Comparison of ENCODE assay signal across 19 mouse cellular contexts in the genomic region with DNA sequence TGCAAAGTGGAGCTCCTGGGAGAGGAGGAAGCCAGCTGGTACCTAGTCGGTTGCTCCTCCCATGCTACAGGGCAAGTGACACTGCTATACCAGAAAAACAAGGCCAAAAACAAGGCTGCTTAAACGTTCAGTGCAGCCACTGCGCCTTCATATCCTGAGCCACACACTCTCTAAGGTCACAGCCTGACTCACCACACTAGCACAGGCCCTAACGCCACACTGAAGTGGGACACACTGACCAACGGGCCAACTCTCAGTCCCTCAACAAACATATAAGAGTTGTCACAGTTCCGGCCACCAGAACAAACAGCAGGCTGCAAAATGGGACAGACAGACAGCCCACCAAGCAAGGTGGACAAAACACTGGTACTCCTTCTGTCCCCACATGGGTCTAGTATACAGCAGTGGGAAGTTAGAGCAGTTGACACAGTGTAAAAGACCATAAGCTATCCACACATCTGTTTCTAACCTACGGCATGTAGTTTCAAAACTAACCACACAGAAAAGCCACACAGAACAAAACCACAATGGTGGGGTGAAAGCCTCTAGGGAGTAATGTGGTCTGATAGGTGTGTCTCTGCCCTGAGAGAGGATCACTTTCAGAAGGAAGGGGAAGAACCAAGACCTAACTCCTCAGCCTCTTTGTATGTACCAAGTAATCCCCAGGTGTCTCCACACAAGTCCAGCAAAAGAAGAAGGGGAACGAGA. TPM values are rescaled to one million over a fixed set of nuclear protein-coding genes. Genes with fewer than 3 reads are reported as not detected.
DNase-seq lines count a peak whose midpoint lies in the region; ATAC-seq and TF ChIP-seq lines count a peak whose summit lies in the region.
"Had no signal": no experiment of that assay in that cellular context is flagged by ENCODE, and none has a peak within 500 bp of the region (broad histone marks: within the 10 kb centered on the region; RNA-seq: fewer than 3 reads in every experiment).

No protein-coding gene starts in this region.

- no peak overlapping the region for H3K4me2 ChIP-seq in forebrain, embryonic 11.5 days (ENCODE audit: low read depth, low read length, severe bottlenecking)
- H3K4me2 ChIP-seq in forebrain, postnatal 0 days (ENCODE audit: low read depth): no peak overlapping the region
- no peak overlapping the region for H3K4me2 ChIP-seq in midbrain, embryonic 11.5 days
- H3K4me2 ChIP-seq in midbrain, embryonic 15.5 days: no peak overlapping the region

- TF ChIP-seq CTCF in forebrain, postnatal 0 days (IDR thresholded peaks at IDR 0.05; ENCODE audit: low read depth): no peak

- H3K4me3 ChIP-seq in forebrain, embryonic 11.5 days (ENCODE audit: low read depth, low read length): no peak overlapping the region
- no peak overlapping the region for H3K4me3 ChIP-seq in forebrain, postnatal 0 days (ENCODE audit: low read depth, low read length)
- H3K4me3 ChIP-seq in midbrain, embryonic 11.5 days (ENCODE audit: low read depth, low read length): no peak overlapping the region
- no peak overlapping the region for H3K4me3 ChIP-seq in midbrain, embryonic 15.5 days
- H3K4me3 ChIP-seq: gastrocnemius, adult 2 months; limb, embryonic 12.5 days; myocyte had no signal

- 0 out of 2 replicates have a peak overlapping the region, but pooled peaks have one; percentile 34 for H3K27ac ChIP-seq in forebrain, embryonic 11.5 days (ENCODE audit: low read depth, low read length)
- no peak overlapping the region for H3K27ac ChIP-seq in forebrain, postnatal 0 days (ENCODE audit: low read depth, low read length)
- H3K27ac ChIP-seq in midbrain, embryonic 11.5 days (ENCODE audit: low read depth, low read length): no peak overlapping the region; the same call in 1 of the 2 replicates
- no peak overlapping the region for H3K27ac ChIP-seq in midbrain, embryonic 15.5 days
- H3K27ac ChIP-seq: gastrocnemius, adult 2 months; limb, embryonic 12.5 days had no signal

- H3K27me3 ChIP-seq in forebrain, embryonic 11.5 days (ENCODE audit: control insufficient read depth, insufficient read depth, low read length): no peaks in the 10 kb centered on the region
- no peaks in the 10 kb centered on the region for H3K27me3 ChIP-seq in forebrain, postnatal 0 days (ENCODE audit: insufficient read depth, low read length)
- no peaks in the 10 kb centered on the region for H3K27me3 ChIP-seq in midbrain, embryonic 11.5 days (ENCODE audit: control insufficient read depth, insufficient read depth, low read length)
- 0 out of 2 replicates have a peak, but pooled peaks cover 5% of the 10 kb centered on the region for H3K27me3 ChIP-seq in midbrain, embryonic 15.5 days (replicated peaks)
- H3K27me3 ChIP-seq: Patski had no signal

- DNase-seq in forebrain, embryonic 11.5 days (ENCODE audit: low spot score): no peak
- no peak for DNase-seq in forebrain, postnatal 0 days
- peak; percentile 82 for DNase-seq in midbrain, embryonic 11.5 days (ENCODE audit: low spot score, missing footprints)
- peak; percentile 4 for DNase-seq in adipocyte (ENCODE audit: low spot score)
- DNase-seq in induced T-regulatory cell, adult 2 months (ENCODE audit: low read depth): peak; percentile 22
- no peak for DNase-seq in frontal cortex, postnatal 14 days (ENCODE audit: low spot score in 2 of 2)
- no peak for DNase-seq in kidney, adult 18-20 months
- DNase-seq: gastrocnemius, adult 2 months; heart, postnatal 14 days; kidney, adult 8-10 months; kidney, postnatal 4 days; lung, adult 2 months; right cerebral cortex, postnatal 4 days; thymus, postnatal 36 days had no signal

- WGBS in forebrain, embryonic 11.5 days: 75% methylated on average over 8 of the region's 8 CpGs
- 64% methylated on average over 8 of the region's 8 CpGs for WGBS in forebrain, postnatal 0 days
- WGBS in midbrain, embryonic 11.5 days: 82% methylated on average over 8 of the region's 8 CpGs
- 76% methylated on average over 8 of the region's 8 CpGs for WGBS in midbrain, embryonic 15.5 days

- no peak; the same call in 1 of the 2 replicates for ATAC-seq in forebrain, embryonic 11.5 days (replicated peaks; ENCODE audit: low FRiP score)
- ATAC-seq in forebrain, postnatal 0 days: no peak
- ATAC-seq in midbrain, embryonic 11.5 days (ENCODE audit: low FRiP score): no peak
- ATAC-seq in midbrain, embryonic 15.5 days (replicated peaks): no peak
- ATAC-seq: Patski had no signal

- H3K9me3 ChIP-seq in forebrain, embryonic 11.5 days (ENCODE audit: control insufficient read depth, low read length): no peaks in the 10 kb centered on the region
- no peaks in the 10 kb centered on the region for H3K9me3 ChIP-seq in forebrain, postnatal 0 days (ENCODE audit: low read length)
- no peaks in the 10 kb centered on the region for H3K9me3 ChIP-seq in midbrain, embryonic 11.5 days (ENCODE audit: control insufficient read depth, low read length)
- H3K9me3 ChIP-seq in midbrain, embryonic 15.5 days: no peaks in the 10 kb centered on the region
- H3K9me3 ChIP-seq: limb, embryonic 12.5 days had no signal

- H3K36me3 ChIP-seq in forebrain, embryonic 11.5 days (ENCODE audit: control insufficient read depth, insufficient read depth, low read length): no peaks in the 10 kb centered on the region
- no peaks in the 10 kb centered on the region for H3K36me3 ChIP-seq in forebrain, postnatal 0 days (ENCODE audit: insufficient read depth)
- no peaks in the 10 kb centered on the region for H3K36me3 ChIP-seq in midbrain, embryonic 11.5 days (ENCODE audit: control insufficient read depth, insufficient read depth, low read length)
- H3K36me3 ChIP-seq in midbrain, embryonic 15.5 days (replicated peaks): no peaks in the 10 kb centered on the region
- H3K36me3 ChIP-seq: limb, embryonic 12.5 days had no signal

- peaks cover 10% of the 10 kb centered on the region; the same call in 1 of the 2 replicates for H3K4me1 ChIP-seq in forebrain, embryonic 11.5 days (replicated peaks; ENCODE audit: control insufficient read depth, insufficient read depth, low read length)
- 0 out of 2 replicates have a peak, but pooled peaks cover 3% of the 10 kb centered on the region for H3K4me1 ChIP-seq in forebrain, postnatal 0 days (ENCODE audit: insufficient read depth)
- peaks cover 7% of the 10 kb centered on the region for H3K4me1 ChIP-seq in midbrain, embryonic 11.5 days (ENCODE audit: control insufficient read depth, insufficient read depth, low read length)
- H3K4me1 ChIP-seq in midbrain, embryonic 15.5 days: peaks cover 23% of the 10 kb centered on the region

- H3K9ac ChIP-seq in forebrain, embryonic 11.5 days (ENCODE audit: low read length): no peak overlapping the region
- no peak overlapping the region for H3K9ac ChIP-seq in forebrain, postnatal 0 days
- H3K9ac ChIP-seq in midbrain, embryonic 11.5 days (ENCODE audit: low read length): no peak overlapping the region
- H3K9ac ChIP-seq in midbrain, embryonic 15.5 days: no peak overlapping the region
- H3K9ac ChIP-seq: limb, embryonic 12.5 days had no signal

RNA-seq across cellular contexts. Expression of gene Pdia5, which starts 6.0 kb away (rescaled TPM):
- 7.8 and 9.3 TPM in 2 replicates for polyA plus RNA-seq in forebrain, embryonic 11.5 days (2014; fragmentation: Nextera tagmentation; extraction: Ambion mirVana)
- 1.6 and 2.5 TPM in 2 replicates for total RNA-seq in forebrain, postnatal 0 days (2014; rRNA removed)
- polyA plus RNA-seq in forebrain, postnatal 0 days (2015; fragmentation: Nextera tagmentation; extraction: Ambion mirVana): 8.7 and 8.8 TPM in 2 replicates
- 8.7 and 9.6 TPM in 2 replicates for polyA plus RNA-seq in midbrain, embryonic 11.5 days (2014; fragmentation: Nextera tagmentation; extraction: Ambion mirVana)
- polyA plus RNA-seq in midbrain, embryonic 15.5 days (2015; fragmentation: Nextera tagmentation; extraction: Ambion mirVana): 12.4 and 13.9 TPM in 2 replicates

RNA-seq across cellular contexts. Expression of gene Sema5b, which starts 56.3 kb away (rescaled TPM):
- 58.0 and 62.6 TPM in 2 replicates for polyA plus RNA-seq in forebrain, embryonic 11.5 days (2014; fragmentation: Nextera tagmentation; extraction: Ambion mirVana)
- 18.4 and 30.1 TPM in 2 replicates for total RNA-seq in forebrain, postnatal 0 days (2014; rRNA removed)
- 6.3 and 12.8 TPM in 2 replicates for polyA plus RNA-seq in forebrain, postnatal 0 days (2015; fragmentation: Nextera tagmentation; extraction: Ambion mirVana)
- polyA plus RNA-seq in midbrain, embryonic 11.5 days (2014; fragmentation: Nextera tagmentation; extraction: Ambion mirVana): 31.1 and 31.7 TPM in 2 replicates
- polyA plus RNA-seq in midbrain, embryonic 15.5 days (2015; fragmentation: Nextera tagmentation; extraction: Ambion mirVana): 25.4 and 27.7 TPM in 2 replicates
- total RNA-seq: megakaryocyte-erythroid progenitor cell, adult 5-6 weeks had no signal
- polyA plus RNA-seq: myocyte had no signal

Comparison
In these comparisons a context has a peak if more than half of its experiments do, and no peak if none do; other contexts are left out.
1. DNase-seq: peak in midbrain, embryonic 11.5 days (single experiment), adipocyte (single experiment) and induced T-regulatory cell, adult 2 months (single experiment); none in forebrain, embryonic 11.5 days (single experiment), forebrain, postnatal 0 days (single experiment), frontal cortex, postnatal 14 days (0 of 2) and kidney, adult 18-20 months (single experiment).